Comparison of ENCODE assay signal across 20 mouse cellular contexts in genomic region chr7:27633166-27633565, GRCm38 (mm10). TPM values are rescaled to one million over a fixed set of nuclear protein-coding genes. Genes with fewer than 3 reads are reported as not detected.
"Had no signal": no experiment of that assay in that cellular context is flagged by ENCODE, and none has a peak within 500 bp of the region (broad histone marks: within the 10 kb centered on the region; RNA-seq: fewer than 3 reads in every experiment).

No protein-coding gene starts in this region.

- H3K27me3 ChIP-seq: liver, embryonic 15.5 days; megakaryocyte, embryonic 14.5 days; midbrain, embryonic 15.5 days; neural tube, embryonic 13.5 days; stomach, embryonic 15.5 days had no signal

- H3K4me1 ChIP-seq: limb, embryonic 10.5 days; liver, embryonic 15.5 days; midbrain, embryonic 15.5 days; neural tube, embryonic 13.5 days; stomach, embryonic 15.5 days had no signal

- DNase-seq: kidney, postnatal 10 days; kidney, postnatal 4 days; lung, embryonic 14.5 days; lung, postnatal 14 days; retina, postnatal 1 day; right cerebral cortex, postnatal 4 days; spleen, adult 18-20 months; thymus, adult 2 months; thymus, postnatal 25 days had no signal

- H3K4me3 ChIP-seq: layer of hippocampus, adult 2 months; limb, embryonic 10.5 days; liver, embryonic 15.5 days; megakaryocyte, embryonic 14.5 days; midbrain, embryonic 15.5 days; neural tube, embryonic 13.5 days; stomach, embryonic 15.5 days had no signal

- ATAC-seq: midbrain, embryonic 15.5 days had no signal

- H3K9me3 ChIP-seq: limb, embryonic 10.5 days; liver, embryonic 15.5 days; megakaryocyte, embryonic 14.5 days; midbrain, embryonic 15.5 days; neural tube, embryonic 13.5 days; stomach, embryonic 15.5 days had no signal

- H3K9ac ChIP-seq: liver, embryonic 15.5 days; lung, embryonic 14.5 days; midbrain, embryonic 15.5 days; neural tube, embryonic 13.5 days; stomach, embryonic 15.5 days had no signal

- H3K27ac ChIP-seq: layer of hippocampus, adult 2 months; limb, embryonic 10.5 days; liver, embryonic 15.5 days; macrophage; midbrain, embryonic 15.5 days; neural tube, embryonic 13.5 days; stomach, embryonic 15.5 days had no signal

- H3K4me2 ChIP-seq: liver, embryonic 11.5 days; liver, embryonic 15.5 days; lung, embryonic 14.5 days; midbrain, embryonic 11.5 days; midbrain, embryonic 15.5 days; neural tube, embryonic 13.5 days; stomach, embryonic 15.5 days had no signal

RNA-seq across cellular contexts. Expression of gene Ttc9b, which starts 20.5 kb away (rescaled TPM):
- polyA plus RNA-seq: liver, embryonic 11.5 days; macrophage; thymus, adult 2 months; urinary bladder, adult 2 months had no signal
